Mouse (Mus musculus): ENCODE measurements around the gene Csde1.

GRCm38 (mm10) chr3:103079301-103079700, 59.1 kb downstream of the Csde1 start:
- TF ChIP-seq CTCF (conservative IDR thresholded peaks at IDR 0.05 in 1 of 2, IDR thresholded peaks at IDR 0.05 in 1 of 2; ENCODE audit: low read depth in 2 of 2, low read length in 2 of 2) (no peak), SIN3A (IDR thresholded peaks at IDR 0.05; ENCODE audit: low read length) (no peak), ZMIZ1 (IDR thresholded peaks at IDR 0.05; ENCODE audit: low read depth, low read length) (no peak), POLR2A (IDR thresholded peaks at IDR 0.05; ENCODE audit: low read depth, low read length) (no peak), SMC3 (IDR thresholded peaks at IDR 0.05; ENCODE audit: low read depth, low read length) (no peak)
